Mouse (Mus musculus) bone marrow, adult 2 months (tissue): ENCODE measurements around the gene Usp20. TPM values are rescaled to one million over a fixed set of nuclear protein-coding genes. Genes with fewer than 3 reads are reported as not detected.

ENCODE experiments used
- H3K27ac ChIP-seq: fragments of 200-500 bp; 2 replicates; pipeline ENCODE4 v1.5.1; 2012; ENCODE audit warnings: low read depth, mild to moderate bottlenecking, control low read depth, inconsistent platforms, low read length; ENCODE audit not compliant: control insufficient read depth, poor library complexity, insufficient read depth
- H3K4me1 ChIP-seq: fragments of 200-500 bp; 2 replicates; pipeline ENCODE4 v1.6.1; 2011; ENCODE audit warnings: low read length; ENCODE audit not compliant: control insufficient read depth, insufficient read depth
- H3K4me3 ChIP-seq: fragments of 200-500 bp; replicated peaks from 2 replicates; pipeline ENCODE3; 2011; ENCODE audit warnings: mild to moderate bottlenecking, low read depth, low read length, control low read depth; ENCODE audit not compliant: control insufficient read depth
- CTCF ChIP-seq: fragments of 200-500 bp; IDR thresholded peaks from 2 replicates; pipeline ENCODE4 v1.5.1; 2011; ENCODE audit warnings: low read length, control low read depth; ENCODE audit not compliant: control insufficient read depth, insufficient read depth
- POLR2A ChIP-seq: fragments of 200-500 bp; IDR thresholded peaks from 2 replicates; pipeline ENCODE4 v1.6.1; 2011; ENCODE audit warnings: low read depth, mild to moderate bottlenecking, control low read depth, low read length, borderline replicate concordance; ENCODE audit not compliant: control insufficient read depth
- WGBS: fragments of 180-500 bp; shearing (Covaris S2); methylation state at CpG from one replicate; pipeline ENCODE4 v1.1.7; 2018; 5-methylcytosine and 5-hydroxymethylcytosine counted together
- polyA plus RNA-seq: library from polyadenylated mRNA; stranded (reverse); fragments of >200 nt; gene quantifications from 2 replicates; pipeline ENCODE4 v1.2.4, GENCODE M21; 2011; ENCODE audit warnings: low replicate concordance; ENCODE audit not compliant: missing spikeins, insufficient read depth, insufficient read length

Gene Usp20
- polyA plus RNA-seq, 1 experiment, result 11.7 TPM

DNA sequence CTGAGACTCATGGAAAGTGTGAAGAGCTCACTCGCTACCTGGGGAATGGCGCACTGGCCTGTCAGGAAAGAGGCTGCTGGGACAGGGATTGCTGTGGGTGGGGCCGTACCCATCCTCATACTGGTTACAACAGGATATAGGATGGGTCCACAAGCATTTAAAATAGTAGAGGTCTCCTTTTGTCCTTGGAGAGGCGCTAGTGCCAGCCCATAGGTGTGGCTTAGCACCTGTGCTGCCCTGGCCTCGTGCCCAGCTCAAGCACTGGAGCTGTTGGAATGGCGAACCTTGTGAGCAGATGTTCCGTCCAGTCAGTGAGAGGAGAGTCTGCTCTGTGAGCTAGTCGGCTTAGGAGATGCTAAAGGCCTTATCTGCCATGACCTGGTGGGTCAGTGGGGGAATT lies 36.9 kb downstream of the Usp20 start:
- H3K27ac ChIP-seq, result no peak overlapping the region
- no peak overlapping the region for H3K4me3 ChIP-seq
- no peaks in the 10 kb centered on the region for H3K4me1 ChIP-seq
- WGBS, result 87% methylated on average over 8 of the region's 8 CpGs
- no peak for TF ChIP-seq CTCF

DNA sequence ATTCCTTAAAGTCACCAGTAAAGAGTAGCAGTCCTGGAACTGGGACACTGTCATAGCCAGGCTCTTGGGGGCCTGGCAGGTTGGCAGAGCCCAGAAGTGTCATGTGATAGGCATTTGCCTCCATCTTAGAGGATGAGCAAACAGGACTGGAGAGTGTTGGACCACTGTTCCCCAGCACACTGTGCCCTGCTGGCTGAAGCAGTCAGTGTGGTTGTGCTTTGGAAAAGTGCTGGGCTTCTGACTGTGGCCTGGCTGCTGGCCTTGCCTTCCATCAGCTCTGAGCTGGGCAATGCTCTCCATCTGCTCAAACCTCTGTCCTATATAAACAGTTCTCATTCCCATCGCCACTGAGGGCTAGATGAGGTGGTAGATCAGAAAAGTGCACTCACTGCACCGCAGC lies 38.1 kb downstream of the Usp20 start:
- 91% methylated on average over 2 of the region's 2 CpGs for WGBS
- Histone ChIP-seq H3K27ac (no peak overlapping the region), H3K4me3 (no peak overlapping the region), H3K4me1 (no peaks in the 10 kb centered on the region)
- no peak for TF ChIP-seq CTCF
- TF ChIP-seq POLR2A, result no peak

DNA sequence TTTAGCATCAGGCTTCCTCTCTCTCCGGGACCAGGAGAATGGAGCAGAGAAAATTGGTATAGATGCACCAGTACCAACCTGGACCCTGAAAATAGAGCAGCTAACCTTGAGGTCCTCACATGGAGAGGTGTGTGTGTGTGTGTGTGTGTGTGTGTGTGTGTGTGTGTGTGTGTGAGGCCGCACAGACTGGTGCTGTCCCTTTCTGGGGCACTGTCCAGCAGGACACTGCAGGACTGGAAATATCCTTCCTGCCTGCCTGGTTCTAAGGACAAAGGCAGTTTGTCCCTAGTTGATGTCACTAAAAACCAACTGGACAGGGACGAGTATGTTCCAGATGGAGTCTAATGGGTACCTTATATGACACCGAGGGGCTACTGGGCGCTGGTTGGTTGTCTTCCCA lies 41.9 kb downstream of the Usp20 start:
- WGBS, result 73% methylated on average over 5 of the region's 5 CpGs
- TF ChIP-seq CTCF (no peak), POLR2A (no peak)
- Histone ChIP-seq H3K4me3 (no peak overlapping the region), H3K4me1 (no peaks in the 10 kb centered on the region), H3K27ac (no peak overlapping the region)

DNA sequence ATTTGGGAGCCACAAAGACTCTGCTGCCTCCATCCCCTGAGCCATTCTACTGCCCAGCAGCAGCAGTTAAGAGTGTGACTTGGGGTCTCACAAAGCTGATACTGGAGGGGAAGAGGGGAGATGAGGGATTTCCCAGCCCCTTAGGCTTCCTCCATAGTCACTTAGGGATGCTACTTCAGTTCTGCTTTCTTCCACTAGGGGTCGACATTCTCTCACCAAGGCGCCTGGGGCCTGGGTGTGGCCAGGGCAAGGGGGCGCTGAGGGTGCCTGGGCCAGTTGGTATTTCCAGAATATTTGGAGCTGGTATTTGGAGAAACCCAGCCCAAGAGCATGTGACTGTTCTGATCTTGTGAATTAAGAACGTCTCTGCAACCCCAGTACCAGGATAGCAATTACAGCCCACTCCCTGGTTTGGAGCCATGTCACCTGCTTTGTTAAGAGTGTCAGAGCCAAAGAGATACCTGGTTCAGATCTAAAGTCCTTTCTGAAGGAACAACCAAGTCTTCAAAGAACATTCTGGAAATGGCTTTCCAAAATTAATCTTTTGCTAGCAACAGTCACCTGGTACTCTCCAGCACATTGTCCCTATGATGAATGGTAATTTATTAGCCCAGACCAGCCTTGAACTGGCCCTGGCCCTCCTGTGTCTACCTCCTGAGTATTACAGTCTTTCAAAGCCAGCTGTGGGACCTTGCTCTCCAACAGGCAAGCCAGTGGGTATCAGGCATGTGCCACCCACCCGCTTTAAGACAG lies 42.7 kb downstream of the Usp20 start:
- 36% methylated on average over 5 of the region's 5 CpGs for WGBS
- Histone ChIP-seq H3K27ac (no peak overlapping the region), H3K4me3 (no peak overlapping the region), H3K4me1 (no peaks in the 10 kb centered on the region)
- TF ChIP-seq POLR2A (no peak), CTCF (peak; percentile 83)

DNA sequence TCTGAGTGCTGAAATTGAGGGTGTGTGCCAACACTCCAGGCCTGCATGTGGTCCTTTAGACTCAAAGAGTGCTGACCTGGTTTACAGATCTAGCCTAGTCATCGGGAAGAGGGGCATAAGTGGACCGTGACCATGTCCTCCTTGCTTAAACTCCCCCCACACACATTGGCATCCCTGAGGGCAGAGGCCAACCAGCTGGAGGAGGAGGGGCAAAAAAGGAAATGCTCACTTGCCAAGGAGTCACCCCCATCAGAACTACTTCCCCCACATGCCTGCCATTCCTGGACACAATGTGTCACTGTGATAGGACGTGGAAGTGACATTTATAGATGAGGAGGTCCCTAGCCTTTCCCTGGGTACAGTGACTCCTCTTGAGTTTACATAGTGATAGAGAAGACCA lies 43.4 kb downstream of the Usp20 start:
- H3K27ac ChIP-seq, result no peak overlapping the region
- 56% methylated on average over 3 of the region's 3 CpGs for WGBS

DNA sequence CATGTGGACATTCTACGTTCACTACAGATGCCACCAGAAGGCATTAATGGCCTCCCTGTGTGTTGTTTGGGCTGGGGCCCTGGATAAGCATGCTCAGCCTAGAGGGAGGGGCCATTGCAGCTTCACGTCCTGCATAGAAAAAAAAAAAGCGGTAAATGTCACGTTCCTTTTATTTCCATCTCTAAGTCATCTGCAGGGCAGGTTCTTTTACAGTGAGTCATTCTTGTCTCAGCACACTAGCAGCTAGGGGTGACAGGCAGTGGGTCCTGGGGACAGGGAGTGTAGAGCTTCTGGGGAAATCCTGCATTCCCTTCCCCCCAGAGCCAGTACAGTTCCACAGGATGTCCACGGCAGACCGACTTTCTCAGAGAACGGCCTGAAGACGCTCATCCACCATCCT lies 44.6 kb downstream of the Usp20 start:
- TF ChIP-seq CTCF, result no peak
- no peak for TF ChIP-seq POLR2A
- Histone ChIP-seq H3K4me1 (no peaks in the 10 kb centered on the region), H3K4me3 (no peak overlapping the region), H3K27ac (no peak overlapping the region)
- 83% methylated on average over 8 of the region's 8 CpGs for WGBS

More for the DNA sequence above, 43.4 kb downstream of the Usp20 start:
- TF ChIP-seq POLR2A (no peak), CTCF (0 out of 2 replicates have a peak, but pooled peaks have one; percentile 3)
- Histone ChIP-seq H3K4me3 (no peak overlapping the region), H3K4me1 (no peaks in the 10 kb centered on the region)

DNA sequence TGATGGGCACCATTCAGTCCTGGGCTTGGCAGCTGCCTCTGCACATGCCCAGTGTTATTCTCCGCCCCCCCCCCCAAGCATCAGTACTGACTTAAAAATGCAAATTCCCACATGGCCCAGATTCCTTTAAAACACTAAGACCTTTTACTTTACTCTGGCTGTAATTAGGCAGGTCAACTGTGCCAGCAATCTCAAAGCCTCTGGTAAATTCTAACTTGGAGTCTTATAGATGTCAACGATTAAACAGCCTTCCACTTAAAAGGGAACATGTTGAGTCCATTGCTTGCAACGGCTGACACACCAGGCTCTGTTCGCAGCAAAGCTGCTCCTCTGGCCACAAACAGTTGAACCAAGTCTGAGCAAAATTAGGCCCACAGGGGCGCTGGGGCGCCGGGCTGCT lies 49.9 kb downstream of the Usp20 start:
- no peak for TF ChIP-seq POLR2A
- H3K27ac ChIP-seq, result no peak overlapping the region
- no peak overlapping the region for H3K4me3 ChIP-seq
- WGBS, result 90% methylated on average over 7 of the region's 7 CpGs
- no peaks in the 10 kb centered on the region for H3K4me1 ChIP-seq

DNA sequence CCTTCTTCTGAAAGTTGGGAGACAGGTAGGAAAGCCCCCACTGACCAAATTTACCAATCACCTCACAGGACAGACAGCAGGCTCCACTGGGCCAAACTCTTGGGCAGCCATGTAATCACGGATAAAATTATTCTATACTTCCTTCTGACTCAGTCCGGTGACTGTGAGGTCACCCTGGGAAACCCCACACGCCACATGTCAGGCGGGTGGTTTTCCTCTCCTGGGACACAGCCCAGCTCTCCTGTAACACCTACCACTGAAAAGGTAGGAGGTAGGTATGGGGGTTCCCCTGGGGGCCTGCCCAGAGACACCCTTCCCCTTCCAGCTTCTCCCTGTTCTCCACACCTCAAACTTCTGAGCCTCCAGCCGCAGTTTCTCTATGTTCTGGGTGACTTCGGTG lies 54.7 kb downstream of the Usp20 start:
- WGBS, result 73% methylated on average over 6 of the region's 6 CpGs
- no peak overlapping the region for H3K4me3 ChIP-seq
- no peak for TF ChIP-seq POLR2A
- no peak for TF ChIP-seq CTCF
- H3K4me1 ChIP-seq, result no peaks in the 10 kb centered on the region
- H3K27ac ChIP-seq, result no peak overlapping the region

DNA sequence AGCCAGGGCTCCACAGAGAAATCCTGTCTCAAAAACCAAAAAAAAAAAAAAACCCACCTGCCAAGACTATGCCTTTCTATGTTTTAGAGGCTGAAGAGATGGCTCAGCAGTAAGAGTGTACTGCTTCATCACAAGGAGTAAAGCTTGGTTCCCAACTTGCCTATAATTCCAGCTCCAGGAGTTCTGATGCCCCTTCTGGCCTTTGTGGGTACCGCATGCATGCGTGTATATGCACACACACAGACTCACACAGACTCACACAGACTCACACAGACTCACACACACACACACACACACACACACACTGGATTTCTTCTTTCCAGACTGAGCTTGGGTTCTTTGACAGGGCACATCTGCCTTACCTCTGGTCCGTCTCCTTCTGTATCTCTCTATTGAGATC lies 58.0 kb downstream of the Usp20 start:
- Histone ChIP-seq H3K4me3 (no peak overlapping the region), H3K4me1 (no peaks in the 10 kb centered on the region), H3K27ac (no peak overlapping the region)
- WGBS, result 89% methylated on average over 3 of the region's 3 CpGs
- TF ChIP-seq POLR2A (no peak), CTCF (no peak)
